Mouse (Mus musculus): Measurements from ENCODE around the gene AL732309.1.

- no peak for TF ChIP-seq EP300 (IDR thresholded peaks at IDR 0.05)
- no peak for TF ChIP-seq CTCF (IDR thresholded peaks at IDR 0.05)
These were observed 29.0 kb downstream of the AL732309.1 start for GRCm38 (mm10) chr2:25217666-25218065.
